Mouse (Mus musculus): Measurements from ENCODE around the gene Foxp1. TPM values are rescaled to one million over a fixed set of nuclear protein-coding genes. Genes with fewer than 3 reads are reported as not detected.

Foxp1 gene
- polyA plus RNA-seq, 1 experiment from 2014 or later = 96.6 TPM

- H3K36me3 ChIP-seq = no peaks in the 10 kb centered on the region
- no peak for ATAC-seq (ENCODE audit: low FRiP score, low read depth)
- H3K9ac ChIP-seq (replicated peaks) = no peak overlapping the region
- no peak overlapping the region for H3K4me2 ChIP-seq (replicated peaks)
- H3K9me3 ChIP-seq = no peaks in the 10 kb centered on the region
- 89% methylated on average over 10 of the region's 10 CpGs for WGBS
- H3K27ac ChIP-seq (replicated peaks) = no peak overlapping the region
- H3K27me3 ChIP-seq = no peaks in the 10 kb centered on the region
- H3K4me3 ChIP-seq = no peak overlapping the region
- H3K4me1 ChIP-seq = no peaks in the 10 kb centered on the region; the same call in 1 of the 2 replicates
These were observed 182.4 kb downstream of the Foxp1 start for GRCm38 (mm10) chr6:99339986-99340721.

- Histone ChIP-seq H3K27me3 (no peaks in the 10 kb centered on the region), H3K4me3 (no peak overlapping the region), H3K36me3 (no peaks in the 10 kb centered on the region), H3K9me3 (no peaks in the 10 kb centered on the region), H3K4me2 (replicated peaks) (no peak overlapping the region), H3K27ac (replicated peaks) (no peak overlapping the region), H3K4me1 (no peaks in the 10 kb centered on the region; the same call in 1 of the 2 replicates), H3K9ac (replicated peaks) (no peak overlapping the region)
- 69% methylated on average over 5 of the region's 5 CpGs for WGBS
- no peak for ATAC-seq (ENCODE audit: low FRiP score, low read depth)
These were observed 183.2 kb downstream of the Foxp1 start for GRCm38 (mm10) chr6:99339343-99339620.

GRCm38 (mm10) chr6:99338593-99339342 lies 183.8 kb downstream of the Foxp1 start:
- 70% methylated on average over 9 of the region's 9 CpGs for WGBS
- Histone ChIP-seq H3K9me3 (no peaks in the 10 kb centered on the region), H3K27ac (replicated peaks) (no peak overlapping the region), H3K27me3 (no peaks in the 10 kb centered on the region), H3K9ac (replicated peaks) (no peak overlapping the region), H3K4me3 (no peak overlapping the region), H3K4me1 (no peaks in the 10 kb centered on the region; the same call in 1 of the 2 replicates), H3K36me3 (no peaks in the 10 kb centered on the region), H3K4me2 (replicated peaks) (no peak overlapping the region)
- no peak for ATAC-seq (ENCODE audit: low FRiP score, low read depth)

- Histone ChIP-seq H3K4me3 (no peak overlapping the region), H3K4me2 (replicated peaks) (no peak overlapping the region), H3K4me1 (no peaks in the 10 kb centered on the region; the same call in 1 of the 2 replicates), H3K36me3 (no peaks in the 10 kb centered on the region), H3K27ac (replicated peaks) (no peak overlapping the region), H3K9ac (replicated peaks) (no peak overlapping the region), H3K27me3 (no peaks in the 10 kb centered on the region), H3K9me3 (no peaks in the 10 kb centered on the region)
- WGBS = 63% methylated on average over 3 of the region's 3 CpGs
- ATAC-seq (ENCODE audit: low FRiP score, low read depth) = no peak
These were observed 184.3 kb downstream of the Foxp1 start for GRCm38 (mm10) chr6:99338174-99338573.

GRCm38 (mm10) chr6:99337575-99337974 lies 184.9 kb downstream of the Foxp1 start:
- no peak overlapping the region for H3K4me3 ChIP-seq
- no peak overlapping the region for H3K27ac ChIP-seq (replicated peaks)
- WGBS = 63% methylated on average over 6 of the region's 6 CpGs
- H3K4me2 ChIP-seq (replicated peaks) = no peak overlapping the region
- no peak overlapping the region for H3K9ac ChIP-seq (replicated peaks)
- no peaks in the 10 kb centered on the region for H3K9me3 ChIP-seq
- no peaks in the 10 kb centered on the region; the same call in 1 of the 2 replicates for H3K4me1 ChIP-seq
- H3K27me3 ChIP-seq = no peaks in the 10 kb centered on the region
- ATAC-seq (ENCODE audit: low FRiP score, low read depth) = no peak
- no peaks in the 10 kb centered on the region for H3K36me3 ChIP-seq

- Histone ChIP-seq H3K4me3 (no peak overlapping the region), H3K4me2 (replicated peaks) (no peak overlapping the region), H3K27ac (replicated peaks) (no peak overlapping the region), H3K9ac (replicated peaks) (no peak overlapping the region), H3K27me3 (no peaks in the 10 kb centered on the region), H3K4me1 (no peaks in the 10 kb centered on the region; the same call in 1 of the 2 replicates), H3K36me3 (no peaks in the 10 kb centered on the region), H3K9me3 (no peaks in the 10 kb centered on the region)
- WGBS = 68% methylated on average over 5 of the region's 5 CpGs
- ATAC-seq (ENCODE audit: low FRiP score, low read depth) = no peak
These were observed 186.3 kb downstream of the Foxp1 start for GRCm38 (mm10) chr6:99336191-99336590.

- Histone ChIP-seq H3K4me1 (no peaks in the 10 kb centered on the region; the same call in 1 of the 2 replicates), H3K9ac (replicated peaks) (no peak overlapping the region), H3K36me3 (no peaks in the 10 kb centered on the region), H3K4me2 (replicated peaks) (no peak overlapping the region), H3K4me3 (no peak overlapping the region), H3K9me3 (no peaks in the 10 kb centered on the region), H3K27ac (replicated peaks) (no peak overlapping the region), H3K27me3 (no peaks in the 10 kb centered on the region)
- 78% methylated on average over 13 of the region's 13 CpGs for WGBS
- no peak for ATAC-seq (ENCODE audit: low FRiP score, low read depth)
These were observed 187.2 kb downstream of the Foxp1 start for GRCm38 (mm10) chr6:99335174-99335830.

- no peak for ATAC-seq (ENCODE audit: low FRiP score, low read depth)
- Histone ChIP-seq H3K27ac (replicated peaks) (no peak overlapping the region), H3K4me1 (no peaks in the 10 kb centered on the region; the same call in 1 of the 2 replicates), H3K4me2 (replicated peaks) (no peak overlapping the region), H3K4me3 (no peak overlapping the region), H3K9ac (replicated peaks) (no peak overlapping the region), H3K36me3 (no peaks in the 10 kb centered on the region), H3K9me3 (no peaks in the 10 kb centered on the region), H3K27me3 (no peaks in the 10 kb centered on the region)
- 93% methylated on average over 3 of the region's 3 CpGs for WGBS
These were observed 188.3 kb downstream of the Foxp1 start for GRCm38 (mm10) chr6:99334255-99334654.

GRCm38 (mm10) chr6:99333127-99333526 lies 189.4 kb downstream of the Foxp1 start:
- H3K27ac ChIP-seq (replicated peaks) = no peak overlapping the region
- H3K4me3 ChIP-seq = no peak overlapping the region
- 91% methylated on average over 5 of the region's 5 CpGs for WGBS
- ATAC-seq (ENCODE audit: low FRiP score, low read depth) = no peak
- no peaks in the 10 kb centered on the region; the same call in 1 of the 2 replicates for H3K4me1 ChIP-seq
- H3K4me2 ChIP-seq (replicated peaks) = no peak overlapping the region
- H3K36me3 ChIP-seq = no peaks in the 10 kb centered on the region
- H3K9ac ChIP-seq (replicated peaks) = no peak overlapping the region
- no peaks in the 10 kb centered on the region for H3K9me3 ChIP-seq
- no peaks in the 10 kb centered on the region for H3K27me3 ChIP-seq

- no peak overlapping the region for H3K27ac ChIP-seq (replicated peaks)
These were observed 192.4 kb downstream of the Foxp1 start for GRCm38 (mm10) chr6:99330169-99330568.

GRCm38 (mm10) chr6:99328634-99329033 lies 193.9 kb downstream of the Foxp1 start:
- Histone ChIP-seq H3K4me2 (replicated peaks) (no peak overlapping the region), H3K9ac (replicated peaks) (no peak overlapping the region), H3K36me3 (no peaks in the 10 kb centered on the region), H3K4me3 (no peak overlapping the region), H3K9me3 (no peaks in the 10 kb centered on the region), H3K27me3 (no peaks in the 10 kb centered on the region), H3K4me1 (no peaks in the 10 kb centered on the region), H3K27ac (replicated peaks) (no peak overlapping the region)
- no peak for ATAC-seq (ENCODE audit: low FRiP score, low read depth)
- 87% methylated on average over 2 of the region's 2 CpGs for whole genome bisulfite sequencing

More at GRCm38 (mm10) chr6:99330169-99330568, 192.4 kb downstream of the Foxp1 start:
- no peak overlapping the region for H3K9ac ChIP-seq (replicated peaks)
- no peaks in the 10 kb centered on the region for H3K27me3 ChIP-seq
- no peak overlapping the region for H3K4me3 ChIP-seq
- no peak overlapping the region for H3K4me2 ChIP-seq (replicated peaks)
- no peaks in the 10 kb centered on the region for H3K4me1 ChIP-seq
- no peaks in the 10 kb centered on the region for H3K9me3 ChIP-seq
- no peak for ATAC-seq (ENCODE audit: low FRiP score, low read depth)
- WGBS = 88% methylated on average over 4 of the region's 4 CpGs
- H3K36me3 ChIP-seq = no peaks in the 10 kb centered on the region

- WGBS = 90% methylated on average over 6 of the region's 6 CpGs
- ATAC-seq (ENCODE audit: low FRiP score, low read depth) = no peak
- Histone ChIP-seq H3K4me1 (no peaks in the 10 kb centered on the region), H3K9ac (replicated peaks) (no peak overlapping the region), H3K27me3 (no peaks in the 10 kb centered on the region), H3K4me2 (replicated peaks) (no peak overlapping the region), H3K9me3 (no peaks in the 10 kb centered on the region), H3K36me3 (no peaks in the 10 kb centered on the region), H3K27ac (replicated peaks) (no peak overlapping the region), H3K4me3 (no peak overlapping the region)
These were observed 194.4 kb downstream of the Foxp1 start for GRCm38 (mm10) chr6:99328146-99328545.
